Mouse (Mus musculus): Measurements from ENCODE around the gene Dpm2.

- TF ChIP-seq CTCF (IDR thresholded peaks at IDR 0.05; ENCODE audit: control insufficient read depth, insufficient read depth, low read length) = no peak
- no peak for TF ChIP-seq POLR2A (IDR thresholded peaks at IDR 0.05; ENCODE audit: borderline replicate concordance, control insufficient read depth, low read depth, low read length)
Measured at GRCm38 (mm10) chr2:32621517-32621859, 50.8 kb downstream of the Dpm2 start, which contains the start of gene Ak1.

All from bone marrow, adult 2 months (tissue).